Mouse (Mus musculus): ENCODE results near the gene Il1rl1. TPM values are rescaled to one million over a fixed set of nuclear protein-coding genes. Genes with fewer than 3 reads are reported as not detected.

Gene Il1rl1
- polyA plus RNA-seq (2016; fragmentation: Nextera tagmentation; extraction: Ambion mirVana) = 0.04 TPM in 1 of 2 replicates, not detected in the other

GRCm38 (mm10) chr1:40428910-40429675 lies at the start of gene Il1rl1:
Il1rl1 (plus strand) TSS chr1:40429570.
- H3K4me2 ChIP-seq (replicated peaks) = no peak within 1 kb of the TSS
- no peak within 1 kb of the TSS for H3K9ac ChIP-seq (replicated peaks)
- H3K4me1 ChIP-seq = no peaks in the 10 kb centered on the region
- WGBS = 80% methylated on average over 5 of the region's 5 CpGs
- H3K27ac ChIP-seq (replicated peaks) = no peak within 1 kb of the TSS
- no peak for ATAC-seq (ENCODE audit: low FRiP score, low read depth)
- no peaks in the 10 kb centered on the region for H3K36me3 ChIP-seq
- H3K27me3 ChIP-seq = no peaks in the 10 kb centered on the region
- no peak within 1 kb of the TSS for H3K4me3 ChIP-seq
- no peaks in the 10 kb centered on the region for H3K9me3 ChIP-seq

- ATAC-seq (ENCODE audit: low FRiP score, low read depth) = no peak
- Histone ChIP-seq H3K36me3 (no peaks in the 10 kb centered on the region), H3K27ac (replicated peaks) (no peak overlapping the region), H3K9ac (replicated peaks) (no peak overlapping the region), H3K4me2 (replicated peaks) (no peak overlapping the region), H3K27me3 (peaks cover 3% of the 10 kb centered on the region; the same call in 1 of the 2 replicates), H3K9me3 (no peaks in the 10 kb centered on the region), H3K4me3 (no peak overlapping the region), H3K4me1 (no peaks in the 10 kb centered on the region)
- 64% methylated on average over 6 of the region's 6 CpGs for WGBS
Measured at GRCm38 (mm10) chr1:40380111-40380510, 49.3 kb upstream of the Il1rl1 start.

- Histone ChIP-seq H3K9ac (replicated peaks) (no peak overlapping the region), H3K27me3 (peaks cover 3% of the 10 kb centered on the region; the same call in 1 of the 2 replicates), H3K9me3 (no peaks in the 10 kb centered on the region), H3K4me1 (no peaks in the 10 kb centered on the region), H3K36me3 (no peaks in the 10 kb centered on the region), H3K4me3 (no peak overlapping the region), H3K4me2 (replicated peaks) (no peak overlapping the region), H3K27ac (replicated peaks) (no peak overlapping the region)
- WGBS = 88% methylated on average over 11 of the region's 11 CpGs
- ATAC-seq (ENCODE audit: low FRiP score, low read depth) = no peak
Measured at GRCm38 (mm10) chr1:40380990-40381389, 48.4 kb upstream of the Il1rl1 start.

GRCm38 (mm10) chr1:40382841-40383240 lies 46.5 kb upstream of the Il1rl1 start:
- no peaks in the 10 kb centered on the region for H3K9me3 ChIP-seq
- H3K4me3 ChIP-seq = no peak overlapping the region
- H3K4me2 ChIP-seq (replicated peaks) = no peak overlapping the region
- no peak for ATAC-seq (ENCODE audit: low FRiP score, low read depth)
- H3K27ac ChIP-seq (replicated peaks) = no peak overlapping the region
- no peak overlapping the region for H3K9ac ChIP-seq (replicated peaks)
- 93% methylated on average over 5 of the region's 5 CpGs for WGBS
- H3K27me3 ChIP-seq = peaks cover 3% of the 10 kb centered on the region; the same call in 1 of the 2 replicates
- no peaks in the 10 kb centered on the region for H3K4me1 ChIP-seq
- H3K36me3 ChIP-seq = no peaks in the 10 kb centered on the region

GRCm38 (mm10) chr1:40384931-40385545 lies 44.3 kb upstream of the Il1rl1 start:
- Histone ChIP-seq H3K9ac (replicated peaks) (no peak overlapping the region), H3K27me3 (no peaks in the 10 kb centered on the region), H3K4me1 (no peaks in the 10 kb centered on the region), H3K9me3 (no peaks in the 10 kb centered on the region), H3K36me3 (no peaks in the 10 kb centered on the region), H3K27ac (replicated peaks) (no peak overlapping the region), H3K4me3 (no peak overlapping the region), H3K4me2 (replicated peaks) (no peak overlapping the region)
- ATAC-seq (ENCODE audit: low FRiP score, low read depth) = no peak
- 91% methylated on average over 8 of the region's 8 CpGs for WGBS

DNA sequence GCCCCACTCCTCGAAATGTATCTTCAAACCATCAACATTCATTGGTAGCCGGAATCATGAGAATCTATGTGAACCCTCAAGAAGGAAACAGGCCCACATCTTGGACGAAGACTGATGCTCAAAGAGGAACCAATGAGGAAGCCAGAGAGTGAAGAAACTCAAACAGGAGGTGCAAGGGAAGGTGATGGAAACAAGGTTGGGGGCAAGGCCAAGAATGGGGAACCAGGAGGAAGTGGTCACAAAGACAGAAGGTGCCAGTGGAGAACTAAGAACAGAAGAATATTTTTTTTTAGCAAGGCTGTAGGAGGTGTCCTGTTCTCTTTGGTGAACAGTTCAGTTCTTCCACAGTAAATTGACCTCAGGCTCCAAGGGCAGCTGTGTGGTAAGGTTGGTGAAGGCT lies 38.0 kb upstream of the Il1rl1 start:
- Histone ChIP-seq H3K9ac (replicated peaks) (no peak overlapping the region), H3K36me3 (no peaks in the 10 kb centered on the region), H3K27me3 (no peaks in the 10 kb centered on the region), H3K4me1 (no peaks in the 10 kb centered on the region), H3K27ac (replicated peaks) (no peak overlapping the region), H3K4me2 (replicated peaks) (no peak overlapping the region), H3K4me3 (no peak overlapping the region), H3K9me3 (no peaks in the 10 kb centered on the region)
- 86% methylated on average over 3 of the region's 3 CpGs for WGBS
- ATAC-seq (ENCODE audit: low FRiP score, low read depth) = no peak

DNA sequence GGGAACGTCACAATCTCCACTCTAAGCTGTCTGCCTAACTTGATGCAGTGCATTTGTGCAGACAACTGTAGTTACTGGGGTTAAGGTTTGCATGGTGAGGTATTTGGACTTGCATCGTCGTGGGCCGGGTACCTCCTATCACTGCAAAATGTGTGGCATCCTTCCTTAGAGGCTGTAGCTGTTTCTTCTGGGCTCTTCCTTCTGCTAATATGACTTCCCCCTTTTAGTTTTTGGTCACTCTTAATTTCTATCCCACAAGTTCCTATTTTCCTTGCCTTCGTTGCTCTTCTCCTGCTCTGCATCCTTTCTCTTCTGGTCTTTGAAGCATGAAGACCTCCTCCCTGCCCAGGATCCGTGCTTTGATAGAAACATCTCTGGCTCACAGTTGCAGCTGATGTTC lies 36.8 kb upstream of the Il1rl1 start:
- Histone ChIP-seq H3K36me3 (no peaks in the 10 kb centered on the region), H3K4me1 (no peaks in the 10 kb centered on the region), H3K9ac (replicated peaks) (no peak overlapping the region), H3K4me2 (replicated peaks) (no peak overlapping the region), H3K9me3 (no peaks in the 10 kb centered on the region), H3K4me3 (no peak overlapping the region), H3K27ac (replicated peaks) (no peak overlapping the region), H3K27me3 (no peaks in the 10 kb centered on the region)
- WGBS = 85% methylated on average over 6 of the region's 6 CpGs
- ATAC-seq (ENCODE audit: low FRiP score, low read depth) = no peak

DNA sequence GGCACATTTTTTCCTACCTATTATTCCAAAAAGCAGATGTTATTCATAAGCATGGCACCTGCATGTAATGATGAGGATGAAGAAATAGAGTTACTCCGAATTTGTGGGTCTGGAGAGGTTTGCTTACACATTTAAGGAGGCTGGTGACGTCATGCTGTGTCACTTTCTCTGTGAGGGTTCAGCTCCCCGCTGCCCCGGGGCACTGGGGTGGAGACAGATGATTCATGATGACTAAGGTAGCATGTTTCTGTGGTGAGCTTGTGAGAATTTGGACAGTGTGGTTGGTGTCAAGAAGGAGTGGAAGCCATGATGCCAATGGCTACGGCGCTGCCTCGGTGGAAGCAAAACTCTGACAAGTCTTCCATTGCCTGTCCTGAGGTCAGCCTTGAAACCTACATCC lies 36.2 kb upstream of the Il1rl1 start:
- Histone ChIP-seq H3K36me3 (no peaks in the 10 kb centered on the region), H3K4me2 (replicated peaks) (no peak overlapping the region), H3K9me3 (no peaks in the 10 kb centered on the region), H3K27me3 (no peaks in the 10 kb centered on the region), H3K4me3 (no peak overlapping the region), H3K9ac (replicated peaks) (no peak overlapping the region), H3K27ac (replicated peaks) (no peak overlapping the region), H3K4me1 (no peaks in the 10 kb centered on the region)
- WGBS = 90% methylated on average over 7 of the region's 7 CpGs
- no peak for ATAC-seq (ENCODE audit: low FRiP score, low read depth)

DNA sequence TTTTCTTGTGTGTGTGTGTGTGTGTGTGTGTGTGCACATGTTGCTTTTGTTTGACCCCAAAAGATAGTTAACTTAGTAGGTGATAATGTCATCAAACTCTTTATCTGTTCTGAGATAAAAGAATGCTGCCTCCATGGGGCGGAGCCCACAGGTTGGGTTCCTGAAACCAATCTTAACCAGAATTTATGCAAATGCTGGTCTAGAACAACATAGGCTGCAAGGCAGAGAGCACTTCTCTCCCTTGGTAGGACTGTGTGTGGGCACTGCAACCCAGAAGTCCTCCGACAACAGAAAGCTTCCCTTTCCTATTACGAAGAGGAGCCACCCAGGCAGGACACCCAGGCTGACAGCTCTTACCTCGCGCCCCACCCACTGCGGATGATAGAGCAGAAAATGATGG lies 29.7 kb upstream of the Il1rl1 start:
- no peaks in the 10 kb centered on the region for H3K36me3 ChIP-seq
- no peaks in the 10 kb centered on the region for H3K27me3 ChIP-seq
- H3K9me3 ChIP-seq = no peaks in the 10 kb centered on the region
- H3K27ac ChIP-seq (replicated peaks) = no peak overlapping the region
- 98% methylated on average over 6 of the region's 6 CpGs for WGBS
- no peak overlapping the region for H3K9ac ChIP-seq (replicated peaks)
- H3K4me3 ChIP-seq = no peak overlapping the region
- no peak overlapping the region for H3K4me2 ChIP-seq (replicated peaks)
- no peaks in the 10 kb centered on the region for H3K4me1 ChIP-seq
- no peak for ATAC-seq (ENCODE audit: low FRiP score, low read depth)

DNA sequence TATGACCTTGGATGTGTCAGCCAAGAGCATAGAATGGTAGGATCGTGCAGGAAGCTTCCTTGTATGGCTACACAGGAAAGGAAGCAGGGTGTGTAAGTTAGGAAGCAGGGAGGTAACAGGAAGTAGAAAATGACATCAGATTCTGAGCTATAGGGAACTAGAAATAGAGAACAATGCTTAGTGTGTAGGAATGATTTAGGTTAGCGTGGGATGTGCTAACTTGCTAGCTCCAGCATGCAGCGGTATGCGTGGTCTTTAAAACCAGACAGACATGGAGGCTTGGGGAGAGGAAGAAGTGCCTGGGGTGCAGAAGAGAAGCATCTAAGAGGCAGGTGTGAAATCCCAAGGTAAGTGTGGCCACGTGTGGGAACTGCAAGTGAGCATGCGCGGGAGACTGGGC lies 24.7 kb upstream of the Il1rl1 start:
- Histone ChIP-seq H3K4me1 (no peaks in the 10 kb centered on the region), H3K27me3 (no peaks in the 10 kb centered on the region), H3K4me3 (no peak overlapping the region), H3K36me3 (no peaks in the 10 kb centered on the region), H3K9ac (replicated peaks) (no peak overlapping the region), H3K27ac (replicated peaks) (no peak overlapping the region), H3K4me2 (replicated peaks) (no peak overlapping the region), H3K9me3 (no peaks in the 10 kb centered on the region)
- 84% methylated on average over 7 of the region's 7 CpGs for WGBS
- no peak for ATAC-seq (ENCODE audit: low FRiP score, low read depth)

- H3K27ac ChIP-seq (replicated peaks) = no peak overlapping the region
- H3K27me3 ChIP-seq = no peaks in the 10 kb centered on the region
- no peaks in the 10 kb centered on the region for H3K9me3 ChIP-seq
- H3K9ac ChIP-seq (replicated peaks) = no peak overlapping the region
- no peaks in the 10 kb centered on the region for H3K4me1 ChIP-seq
- 73% methylated on average over 1 of the region's 1 CpGs for WGBS
- no peaks in the 10 kb centered on the region for H3K36me3 ChIP-seq
- ATAC-seq (ENCODE audit: low FRiP score, low read depth) = no peak
- no peak overlapping the region for H3K4me2 ChIP-seq (replicated peaks)
- no peak overlapping the region for H3K4me3 ChIP-seq
Measured at GRCm38 (mm10) chr1:40409882-40410281, 19.5 kb upstream of the Il1rl1 start.

DNA sequence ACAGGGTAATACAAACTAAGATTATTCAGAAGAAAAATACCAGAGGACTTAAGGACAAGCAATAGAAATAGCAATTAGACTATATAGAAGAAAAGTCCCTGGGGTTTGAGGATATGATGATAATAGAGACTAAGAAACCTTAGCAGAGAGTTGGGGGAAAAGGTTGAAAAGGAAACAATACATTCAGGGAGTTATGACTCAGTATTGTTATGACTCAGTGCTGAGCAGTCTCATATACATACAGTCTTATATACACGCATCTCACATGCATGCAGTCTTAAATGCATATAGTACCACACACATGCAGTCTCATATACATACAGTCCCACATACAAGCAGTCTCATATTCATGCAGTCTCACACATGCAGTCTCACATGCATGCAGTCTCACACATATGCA lies 16.3 kb upstream of the Il1rl1 start:
- H3K9me3 ChIP-seq = no peaks in the 10 kb centered on the region
- no peaks in the 10 kb centered on the region for H3K27me3 ChIP-seq
- no peak overlapping the region for H3K27ac ChIP-seq (replicated peaks)
- H3K36me3 ChIP-seq = no peaks in the 10 kb centered on the region
- no peak overlapping the region for H3K4me2 ChIP-seq (replicated peaks)
- H3K9ac ChIP-seq (replicated peaks) = no peak overlapping the region
- WGBS = 85% methylated on average over 1 of the region's 1 CpGs
- ATAC-seq (ENCODE audit: low FRiP score, low read depth) = no peak
- H3K4me3 ChIP-seq = no peak overlapping the region
- no peaks in the 10 kb centered on the region for H3K4me1 ChIP-seq

All from midbrain, embryonic 12.5 days (tissue).